Mouse (Mus musculus) ES-E14 (cell line): ENCODE data around the gene Slc2a3. TPM values are rescaled to one million over a fixed set of nuclear protein-coding genes. Genes with fewer than 3 reads are reported as not detected.

Source experiments
- DNase-seq: peaks from one replicate; pipeline ENCODE4 v3.0.0-alpha.2; 2013; ENCODE audit warnings: low read depth, low spot score
- H3K27ac ChIP-seq: 2 replicates; pipeline ENCODE4 v1.5.1; 2012; ENCODE audit warnings: low read depth, mild to moderate bottlenecking, low read length, moderate library complexity, mixed read lengths; ENCODE audit not compliant: poor library complexity, insufficient read depth, severe bottlenecking
- H3K36me3 ChIP-seq: 2 replicates; pipeline ENCODE4 v1.6.1; 2012; ENCODE audit warnings: mild to moderate bottlenecking, low read length, moderate library complexity, mixed read lengths; ENCODE audit not compliant: control insufficient read depth, poor library complexity, insufficient read depth, severe bottlenecking
- H3K4me1 ChIP-seq, 2 experiments: fragments of 150-350 bp in 1 of 2; sonication (generic) in 1 of 2; 2 replicates each; pipeline ENCODE4 v1.6.1; 2012; ENCODE audit warnings: low read length in 2 of 2, mild to moderate bottlenecking in 1 of 2, mixed read lengths in 1 of 2; ENCODE audit not compliant: control insufficient read depth in 2 of 2, insufficient read depth in 2 of 2, poor library complexity in 1 of 2
- H3K4me3 ChIP-seq, 2 experiments: fragments of 150-350 bp in 1 of 2; sonication (generic) in 1 of 2; 2 replicates each; pipeline ENCODE4 v1.5.1; 2012; ENCODE audit warnings: low read length in 2 of 2, low read depth in 1 of 2, mild to moderate bottlenecking in 1 of 2, mixed read lengths in 1 of 2; ENCODE audit not compliant: insufficient read depth in 1 of 2, poor library complexity in 1 of 2, severe bottlenecking in 1 of 2
- H3K9ac ChIP-seq: 2 replicates; pipeline ENCODE4 v1.6.1; 2012; ENCODE audit warnings: low read depth, mild to moderate bottlenecking, low read length, mixed read lengths; ENCODE audit not compliant: poor library complexity, insufficient read depth, severe bottlenecking
- H3K9me3 ChIP-seq: fragments of 150-350 bp; sonication (generic); 2 replicates; pipeline ENCODE4 v1.6.1; 2012; ENCODE audit warnings: low read depth, mild to moderate bottlenecking, low read length; ENCODE audit not compliant: control insufficient read depth, insufficient read depth
- CHD2 ChIP-seq: IDR thresholded peaks from 2 replicates; pipeline ENCODE4 v1.6.1; 2014; ENCODE audit warnings: mild to moderate bottlenecking, low read depth, low read length, inconsistent platforms
- HCFC1 ChIP-seq: IDR thresholded peaks from 2 replicates; pipeline ENCODE4 v1.6.1; 2012; ENCODE audit warnings: low read length, inconsistent platforms, borderline replicate concordance; ENCODE audit not compliant: insufficient read depth
- MAFK ChIP-seq: IDR thresholded peaks from 2 replicates; pipeline ENCODE4 v1.6.1; 2014; ENCODE audit warnings: mild to moderate bottlenecking, low read depth, low read length, inconsistent platforms; ENCODE audit not compliant: insufficient read depth
- ZC3H11A ChIP-seq: IDR thresholded peaks from 2 replicates; pipeline ENCODE4 v1.6.1; 2012; ENCODE audit warnings: low read depth, mild to moderate bottlenecking, inconsistent platforms, low read length, borderline replicate concordance
- ZNF384 ChIP-seq: IDR thresholded peaks from 2 replicates; pipeline ENCODE4 v1.6.1; 2012; ENCODE audit warnings: low read depth, low read length, inconsistent platforms
- in situ Hi-C, 2 experiments: fragments of 600-800 bp; cut with MboI; formaldehyde crosslinking; loops; one replicate each; pipeline ENCODE4 v1.15.1; 2025; ENCODE audit warnings: low sequenced_read_pairs in 2 of 2, inconsistent platforms in 1 of 2; ENCODE audit not compliant: unreplicated experiment in 2 of 2
- total RNA-seq: library from RNA; depleted of rRNA; stranded (reverse); fragments of 300-350 nt; gene quantifications from 2 replicates; pipeline ENCODE4 v1.2.3, GENCODE M21; 2012

Slc2a3 gene
- total RNA-seq, 1 experiment, result 890 TPM

DNA sequence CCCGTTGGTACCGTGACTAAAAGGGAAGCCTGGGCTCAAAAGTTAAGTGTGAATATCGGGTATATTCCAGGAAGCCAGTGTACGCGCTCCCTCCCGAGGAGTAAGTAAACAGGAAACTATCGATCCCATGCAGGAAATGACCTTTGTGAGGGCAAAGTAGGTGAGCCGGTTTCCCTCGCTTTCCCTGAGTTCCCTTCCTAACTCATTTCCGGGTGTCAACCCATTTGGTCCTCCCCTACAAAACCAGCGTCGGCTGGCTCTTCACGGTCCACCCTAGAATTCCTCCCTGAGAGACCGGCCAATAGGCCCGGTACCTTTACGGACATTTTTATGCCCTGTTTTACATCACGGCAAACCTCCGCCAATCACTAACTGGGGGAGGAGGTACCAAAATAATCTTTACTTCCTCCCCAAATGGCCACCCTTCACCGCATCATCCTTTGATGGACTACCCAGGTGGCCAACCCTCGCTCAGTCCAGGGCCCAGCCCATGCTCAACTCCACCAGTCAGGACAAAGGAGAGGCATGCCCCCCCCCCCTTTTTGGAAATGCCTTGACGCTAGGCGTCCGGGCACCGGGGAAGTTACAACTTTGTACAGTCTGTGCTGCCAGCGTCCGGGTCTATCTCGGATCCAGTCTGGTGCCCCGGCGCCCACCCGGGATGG lies 9.3 kb upstream of the Slc2a3 start:
- in situ Hi-C loops, result no loop called here
- peak overlapping the region; percentile 97 for H3K27ac ChIP-seq
- H3K4me3 ChIP-seq, result peak overlapping the region; percentile 76 to 90
- peaks cover 0 to 7% of the 10 kb centered on the region in 2 experiments; a peak in 2 of 4 replicates for H3K4me1 ChIP-seq
- no peaks in the 10 kb centered on the region for H3K9me3 ChIP-seq
- no peaks in the 10 kb centered on the region for H3K36me3 ChIP-seq
- TF ChIP-seq ZC3H11A (no peak), MAFK (no peak), HCFC1 (peak; percentile 74; the same call in 1 of the 2 replicates), ZNF384 (no peak), CHD2 (peak; percentile 88)
- DNase-seq, result peak; percentile 98
- peak overlapping the region; percentile 88 for H3K9ac ChIP-seq

DNA sequence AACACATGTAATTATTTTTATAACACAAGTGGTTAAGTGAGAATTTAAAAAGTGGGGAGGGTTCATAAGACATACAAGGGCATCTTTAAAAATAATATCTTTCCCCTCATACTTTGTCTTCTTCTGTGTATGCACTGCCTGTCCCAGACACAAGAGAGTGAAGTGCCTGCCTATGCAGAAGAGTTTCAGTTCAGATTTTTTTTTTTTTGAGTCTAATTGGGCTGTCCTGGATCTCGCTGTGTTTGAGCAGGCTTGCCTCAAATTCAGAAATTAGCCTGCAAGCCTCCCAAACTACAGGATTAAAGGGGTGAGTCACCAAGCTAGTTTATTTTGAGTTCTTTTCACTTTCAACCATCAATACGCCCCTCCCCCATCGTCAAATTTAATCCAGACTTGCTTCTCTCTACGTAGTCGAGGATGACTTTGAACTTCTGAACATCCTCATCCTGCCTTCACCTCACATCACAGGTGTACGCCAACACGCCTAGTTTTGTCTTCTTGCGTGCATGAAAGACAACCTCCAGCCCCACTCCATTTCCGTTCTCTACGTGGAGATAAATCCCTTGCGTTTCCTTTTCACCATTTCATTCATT lies 8.7 kb upstream of the Slc2a3 start:
- Histone ChIP-seq H3K4me1 (peaks cover 0 to 7% of the 10 kb centered on the region in 2 experiments; a peak in 2 of 4 replicates), H3K27ac (peak overlapping the region; percentile 95), H3K36me3 (no peaks in the 10 kb centered on the region), H3K9me3 (no peaks in the 10 kb centered on the region), H3K9ac (peak overlapping the region; percentile 88), H3K4me3 (peak overlapping the region; percentile 76 to 90)
- in situ Hi-C loops, result no loop called here
- no peak for DNase-seq
- TF ChIP-seq HCFC1 (no peak), CHD2 (no peak), ZNF384 (no peak), ZC3H11A (no peak), MAFK (no peak)

DNA sequence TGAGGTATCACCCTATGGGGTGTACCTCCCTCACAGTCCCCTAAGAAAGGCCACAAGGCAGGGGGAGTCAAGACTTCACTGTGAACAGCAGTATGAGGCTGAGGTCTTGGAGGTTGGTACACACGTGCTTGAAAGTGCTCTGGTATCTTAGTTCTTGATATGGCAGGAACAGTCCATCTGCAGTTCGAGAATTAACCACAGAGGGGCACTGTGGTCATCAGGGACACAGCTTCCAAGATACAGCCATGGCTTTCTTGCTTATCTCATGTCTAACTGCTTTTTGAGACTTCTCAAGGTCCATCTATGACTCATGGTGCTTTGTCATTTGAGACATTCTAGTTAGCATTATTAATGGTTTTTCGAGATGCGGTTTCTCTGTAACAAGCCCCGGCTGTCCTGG lies 3.0 kb upstream of the Slc2a3 start:
- Histone ChIP-seq H3K4me3 (no peak overlapping the region), H3K4me1 (peaks cover 2 to 3% of the 10 kb centered on the region in 2 experiments; a peak in 2 of 4 replicates), H3K9me3 (no peaks in the 10 kb centered on the region), H3K36me3 (no peaks in the 10 kb centered on the region), H3K9ac (no peak overlapping the region), H3K27ac (no peak overlapping the region)
- DNase-seq, result peak; percentile 79
- TF ChIP-seq MAFK, result 0 out of 2 replicates have a peak, but pooled peaks have one; percentile 21
- peak; percentile 26; the same call in 1 of the 2 replicates for TF ChIP-seq ZC3H11A
- no peak for TF ChIP-seq HCFC1
- in situ Hi-C loops, result no loop called here

DNA sequence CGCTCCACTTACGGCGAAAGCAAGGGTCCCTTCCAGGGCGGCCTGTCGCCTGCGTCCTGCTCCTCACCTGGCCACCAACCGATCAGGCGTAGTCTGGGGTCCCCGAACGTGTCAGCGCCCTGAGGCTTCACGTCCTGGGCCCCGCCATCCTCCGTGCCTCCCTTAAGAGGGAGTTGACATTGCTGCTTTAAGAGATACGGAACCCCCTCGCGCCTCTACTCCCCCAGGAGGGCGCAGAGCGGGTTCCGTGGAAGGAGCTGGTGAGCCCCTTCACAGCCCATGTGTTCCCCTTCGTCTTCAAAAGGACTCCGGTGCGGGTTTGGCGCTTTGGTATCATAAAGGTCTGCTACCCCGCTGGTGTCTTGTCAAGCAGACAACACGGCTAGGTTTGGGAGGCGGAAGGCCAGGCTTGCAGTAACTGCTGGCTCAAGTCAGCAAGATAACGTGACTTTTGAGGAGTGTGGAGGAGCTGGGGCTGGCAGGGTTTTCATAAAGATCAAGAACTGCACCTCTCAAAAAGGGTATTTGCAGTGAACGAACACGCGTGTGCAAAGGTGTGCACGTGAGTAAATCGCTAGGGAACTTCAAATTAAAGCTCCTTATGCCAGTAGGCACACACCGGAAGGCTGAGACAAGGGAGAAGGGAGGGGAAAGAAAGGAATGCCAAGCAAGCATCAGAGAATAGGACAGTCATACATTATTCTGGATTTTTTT lies 518 bp upstream of the Slc2a3 start:
- Histone ChIP-seq H3K36me3 (no peaks in the 10 kb centered on the region), H3K4me1 (peaks cover 2 to 3% of the 10 kb centered on the region in 2 experiments; a peak in 2 of 4 replicates), H3K27ac (peak overlapping the region; percentile 33; the same call in 1 of the 2 replicates), H3K9ac (peak overlapping the region; percentile 75), H3K4me3 (peak overlapping the region; percentile 69 to 70), H3K9me3 (no peaks in the 10 kb centered on the region)
- in situ Hi-C loops, result no loop called here
- no peak for TF ChIP-seq MAFK
- TF ChIP-seq CHD2, result no peak
- no peak for TF ChIP-seq ZC3H11A
- no peak for DNase-seq
